Mouse (Mus musculus): ENCODE measurements around the gene Efna2.

- TF ChIP-seq TAL1 (IDR thresholded peaks at IDR 0.05; ENCODE audit: low read length): no peak
- TF ChIP-seq GATA1 (IDR thresholded peaks at IDR 0.05; ENCODE audit: low read length): no peak
These were observed 27.9 kb upstream of the Efna2 start for GRCm38 (mm10) chr10:80151211-80152034.
